Mouse (Mus musculus) brain, embryonic 14.5 days (tissue): ENCODE data around the gene Gna13.

Experiments used
- CTCF ChIP-seq: fragments of 200-500 bp; IDR thresholded peaks from 2 replicates; pipeline ENCODE4 v1.5.1; 2012; ENCODE audit warnings: inconsistent platforms, mild to moderate bottlenecking, moderate library complexity, borderline replicate concordance; ENCODE audit not compliant: insufficient read depth, insufficient read length; ENCODE audit errors: extremely low read depth
- POLR2A ChIP-seq: fragments of 200-500 bp; IDR thresholded peaks from 2 replicates; pipeline ENCODE4 v1.6.1; 2012; ENCODE audit warnings: mild to moderate bottlenecking, inconsistent platforms, borderline replicate concordance; ENCODE audit not compliant: poor library complexity, insufficient read depth, insufficient read length, severe bottlenecking; ENCODE audit errors: extremely low read depth

DNA sequence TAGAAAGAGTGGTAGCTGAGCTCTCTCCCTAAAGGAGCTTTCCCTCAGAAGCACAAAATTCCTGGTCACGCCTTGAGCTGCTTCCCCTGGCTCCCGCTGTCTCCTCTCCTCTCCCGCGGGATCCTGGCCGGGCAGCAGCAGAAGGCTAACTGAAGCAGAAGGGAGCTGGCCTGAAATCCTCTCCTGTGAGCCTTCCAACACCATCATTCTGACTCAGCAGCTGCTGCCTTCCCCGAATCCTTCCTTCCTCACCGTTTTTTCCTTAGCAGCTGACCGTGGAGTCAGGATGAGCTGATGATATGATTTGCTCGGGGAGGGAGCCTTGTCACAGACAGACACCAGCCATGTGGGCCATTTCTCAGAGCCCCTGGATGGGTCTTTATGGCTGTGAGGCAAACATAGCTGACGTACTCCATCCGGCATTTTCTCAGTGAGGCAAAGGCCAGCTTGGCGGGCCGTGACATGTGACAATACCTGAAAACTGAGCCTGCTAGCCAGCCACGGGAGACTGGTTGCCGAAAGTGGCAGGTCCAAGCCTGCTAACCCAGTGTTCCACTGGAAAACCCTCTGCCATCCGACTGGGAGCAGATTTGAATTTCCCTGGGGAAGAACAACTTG lies 6.8 kb upstream of the Gna13 start:
- TF ChIP-seq POLR2A (no peak), CTCF (no peak)
